Mouse (Mus musculus): ENCODE measurements at regions not wholly inside any gene's neighbourhood (a gene's known extent, or its start where the extent isn't known, plus 50 kb on each side); places are given as distances from the start of the nearest gene placed in this dataset.

DNA sequence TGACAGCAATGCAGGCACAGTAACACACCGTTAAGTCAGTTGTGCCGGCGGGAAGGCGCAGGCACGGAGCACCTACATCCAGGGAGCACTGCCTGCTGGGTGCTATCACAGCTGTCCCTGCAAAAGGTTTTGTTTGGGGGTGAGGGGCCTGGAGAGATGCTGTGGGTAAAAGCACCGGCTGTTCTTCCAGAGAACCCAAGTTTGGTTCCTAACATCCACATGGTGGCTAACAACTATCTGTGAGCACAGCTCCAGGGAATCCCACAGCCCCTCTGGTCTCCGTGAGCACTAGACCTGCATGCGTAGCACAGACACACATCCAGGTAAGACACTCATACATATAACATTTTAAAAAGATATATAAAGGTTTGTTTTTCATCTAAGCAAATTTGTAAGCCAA is 72.0 kb upstream of the Slc38a4 start:
- TF ChIP-seq POLR2A (IDR thresholded peaks at IDR 0.05; ENCODE audit: borderline replicate concordance, extremely low read depth, insufficient read depth, insufficient read length, poor library complexity, severe bottlenecking) (no peak), CTCF (IDR thresholded peaks at IDR 0.05; ENCODE audit: borderline replicate concordance, extremely low read depth, insufficient read depth, insufficient read length) (no peak)
